Mouse (Mus musculus): ENCODE measurements around the gene Camk1g.
A peak's percentile ranks its signal among the peaks of the same experiment; 100 is the strongest.

The Camk1g gene

DNA sequence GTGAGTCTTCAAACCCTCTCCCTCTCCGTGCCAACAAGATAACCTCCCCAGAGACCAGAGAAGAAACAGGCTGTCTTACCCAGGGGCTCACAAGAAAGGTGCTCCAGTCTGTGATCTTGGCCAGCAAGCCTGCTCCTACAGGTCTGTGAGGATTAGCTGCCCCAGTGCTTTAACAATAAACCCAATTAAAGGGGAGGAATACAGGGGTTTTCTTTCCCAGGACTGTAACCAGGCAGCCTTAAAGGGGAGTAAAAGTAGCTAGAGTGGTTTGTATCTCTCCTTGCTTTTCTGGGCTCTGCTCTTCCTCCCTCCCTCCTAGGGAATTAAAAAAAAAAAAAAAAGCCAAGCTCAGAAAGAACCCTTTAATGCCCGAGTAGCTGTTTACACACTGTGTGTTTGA lies at the start of gene Camk1g:
Gene Camk1g, minus strand, starts transcription at position 203 of the 400 bp plus-strand sequence.
- peak; percentile 80 for DNase-seq (ENCODE audit: low read depth, low spot score)

DNA sequence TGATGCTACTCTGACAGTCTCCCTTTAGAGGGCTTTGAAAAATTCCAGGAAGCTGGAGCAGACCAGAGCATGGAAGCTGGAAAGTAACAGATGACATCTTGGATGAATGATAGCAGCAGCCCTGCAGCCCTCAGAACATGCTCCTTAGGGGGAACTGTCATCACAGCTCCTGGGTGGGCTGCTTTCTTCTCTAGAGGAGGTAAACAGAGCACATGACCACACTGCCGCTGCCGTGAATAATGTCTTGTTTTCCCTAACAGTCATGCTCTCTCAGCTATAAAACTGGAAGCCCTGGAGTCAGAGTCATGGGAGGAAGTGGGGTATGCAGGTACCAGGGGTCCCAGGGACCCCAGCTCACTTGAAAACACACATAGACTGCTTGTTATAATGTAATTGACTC lies 49.1 kb upstream of the Camk1g start:
- peak; percentile 69 for DNase-seq (ENCODE audit: low read depth, low spot score)

DNA sequence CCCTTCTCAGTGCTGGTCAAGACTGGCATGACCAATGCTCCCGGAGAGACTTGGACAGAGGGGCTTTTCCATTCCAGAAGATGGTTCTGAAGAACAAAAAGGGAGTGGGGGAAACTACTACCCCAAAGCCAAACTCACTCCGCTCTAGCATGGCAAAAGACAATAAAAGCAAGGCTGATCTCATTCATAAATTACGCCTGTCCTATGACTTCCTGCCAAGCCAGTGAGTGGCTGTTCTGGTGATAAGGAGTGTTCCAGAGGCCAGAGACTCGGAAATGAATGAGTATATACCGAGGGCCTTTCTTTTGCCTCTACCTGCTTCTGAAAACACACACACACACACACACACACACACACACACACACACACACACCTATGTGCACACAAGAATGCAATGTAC lies 48.6 kb upstream of the Camk1g start:
- no peak for DNase-seq (ENCODE audit: low read depth, low spot score)

DNA sequence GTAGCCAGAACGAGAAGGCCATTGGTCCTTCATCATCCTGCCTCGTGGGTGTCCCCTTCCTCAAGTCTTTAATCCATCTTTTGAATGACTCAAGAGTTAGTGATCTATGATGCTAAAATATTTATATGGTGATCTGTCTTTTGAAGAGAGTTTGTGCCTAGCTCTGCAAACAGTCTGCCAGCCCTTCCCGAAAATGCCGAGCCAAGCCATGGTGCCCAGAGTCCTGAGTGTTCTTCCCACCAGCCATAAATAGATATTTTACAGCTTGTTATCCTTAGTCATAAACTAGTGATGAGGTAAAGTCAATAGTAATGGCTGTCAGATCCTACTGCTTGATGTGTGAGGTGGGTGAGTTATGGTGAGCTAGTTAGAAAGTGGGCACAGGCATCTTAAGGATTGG lies 44.0 kb upstream of the Camk1g start:
- no peak for DNase-seq (ENCODE audit: low read depth, low spot score)

DNA sequence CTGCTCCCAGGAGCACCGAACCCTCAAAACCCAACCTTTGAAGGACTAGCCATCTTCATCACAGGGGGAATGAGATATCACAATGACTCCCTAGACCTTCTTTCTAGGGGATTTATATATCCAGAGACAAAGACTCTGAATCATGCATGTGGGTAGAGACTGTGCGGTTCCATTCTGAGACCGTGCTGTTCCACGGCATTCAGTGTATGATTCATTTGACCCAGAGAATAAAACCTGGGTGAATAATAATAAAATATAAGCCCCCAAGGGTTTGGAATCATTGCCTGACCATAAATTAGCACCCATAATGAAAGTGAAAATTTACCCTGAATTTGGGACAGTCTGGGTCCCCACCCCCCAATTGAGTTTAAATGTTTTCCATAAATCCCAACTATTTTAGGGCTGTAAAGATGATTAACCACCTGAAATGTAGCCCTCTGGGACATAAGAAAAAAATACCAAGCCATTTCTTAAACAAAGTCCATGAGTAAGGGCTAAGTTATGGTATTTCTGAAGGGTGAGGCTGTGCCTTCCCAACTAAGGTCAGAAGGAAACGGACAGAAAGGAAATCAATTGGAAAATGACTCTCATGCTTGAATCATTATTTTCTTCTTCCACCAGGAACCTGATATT lies 43.4 kb upstream of the Camk1g start:
- no peak for DNase-seq (ENCODE audit: low read depth, low spot score)

DNA sequence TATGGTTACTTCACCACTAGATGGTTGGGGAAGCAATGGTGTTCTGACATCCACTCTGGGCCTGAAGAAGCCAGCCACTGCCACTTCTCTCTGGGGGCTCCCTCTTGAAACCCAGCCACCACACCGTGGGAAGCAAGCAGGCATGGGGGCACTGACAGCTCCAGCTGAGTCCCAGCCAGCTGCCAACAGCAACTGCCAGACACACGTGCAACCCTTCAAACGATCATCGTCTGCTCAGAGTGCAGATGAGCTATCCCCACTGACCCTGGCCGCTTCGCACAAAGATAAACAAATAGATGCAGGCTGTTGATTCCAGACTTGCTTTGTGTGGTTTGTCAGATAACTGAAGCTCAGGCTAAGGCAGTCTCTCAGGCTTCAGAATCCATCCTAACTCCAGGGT lies 37.4 kb upstream of the Camk1g start:
- DNase-seq (ENCODE audit: low read depth, low spot score): no peak

DNA sequence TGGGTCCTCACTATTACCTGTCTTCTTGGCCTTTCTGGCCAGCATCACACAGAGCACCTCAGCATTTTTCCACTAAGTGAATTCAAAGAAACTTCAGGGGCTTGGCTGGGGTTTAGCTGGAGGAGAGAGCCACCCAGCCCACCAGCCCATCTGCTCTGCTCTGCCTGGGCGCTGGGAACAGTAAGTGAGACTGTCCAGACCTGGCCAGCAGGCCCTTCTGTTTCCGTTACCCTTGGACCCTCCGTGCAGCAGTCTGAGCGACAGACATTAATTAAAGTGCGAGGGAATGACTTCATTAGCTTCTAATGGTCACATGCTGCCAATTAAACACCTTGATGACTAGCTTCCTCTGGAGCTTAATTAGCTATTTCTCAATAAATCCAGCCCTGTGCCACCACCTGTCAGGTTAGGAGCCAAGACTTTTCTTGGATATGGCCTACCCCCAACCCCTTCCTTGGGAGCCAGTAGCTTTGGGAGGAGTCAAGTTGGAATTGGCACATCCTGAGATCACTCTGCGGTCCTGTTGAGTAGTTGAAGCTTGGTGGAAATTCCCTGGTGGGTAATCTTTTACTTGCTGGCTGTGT lies 36.1 kb upstream of the Camk1g start:
- DNase-seq (ENCODE audit: low read depth, low spot score): no peak

DNA sequence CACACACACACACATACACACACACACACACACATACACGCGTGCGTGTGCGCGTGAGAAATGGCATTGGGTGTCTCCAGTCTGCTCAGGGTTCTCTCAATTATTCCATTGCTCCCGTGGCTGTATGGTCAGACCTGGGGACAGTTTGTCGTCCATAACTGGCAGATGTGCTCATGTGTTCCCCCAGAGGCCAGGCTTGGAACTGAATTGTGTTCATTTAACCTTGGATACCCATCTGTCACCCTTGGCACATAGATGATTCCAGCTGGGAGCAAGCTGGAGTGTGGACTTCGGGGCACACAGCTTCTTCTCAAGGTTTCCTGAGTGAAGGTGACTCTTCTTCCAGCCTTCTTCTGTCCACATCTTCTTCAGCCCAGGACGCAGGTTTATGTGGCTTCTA lies 31.6 kb upstream of the Camk1g start:
- DNase-seq (ENCODE audit: low read depth, low spot score): no peak

DNA sequence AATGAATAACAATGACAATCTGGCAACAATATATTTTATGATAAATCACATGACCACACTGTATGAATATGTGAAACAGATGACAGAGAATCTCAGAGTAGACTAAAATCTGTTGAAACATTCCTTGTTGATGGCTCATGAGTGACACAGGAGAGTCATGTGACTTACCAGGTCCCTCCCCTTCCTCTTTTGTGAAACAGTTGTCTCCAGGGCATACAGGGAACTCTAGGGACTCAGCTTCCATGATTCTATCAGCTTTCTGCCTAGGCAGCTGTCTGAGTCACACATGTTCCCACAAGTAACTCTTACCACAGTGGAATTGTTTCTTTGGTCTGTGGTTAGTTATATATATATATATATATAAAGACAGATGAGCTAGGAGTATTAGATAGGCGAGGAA lies 30.2 kb upstream of the Camk1g start:
- no peak for DNase-seq (ENCODE audit: low read depth, low spot score)

DNA sequence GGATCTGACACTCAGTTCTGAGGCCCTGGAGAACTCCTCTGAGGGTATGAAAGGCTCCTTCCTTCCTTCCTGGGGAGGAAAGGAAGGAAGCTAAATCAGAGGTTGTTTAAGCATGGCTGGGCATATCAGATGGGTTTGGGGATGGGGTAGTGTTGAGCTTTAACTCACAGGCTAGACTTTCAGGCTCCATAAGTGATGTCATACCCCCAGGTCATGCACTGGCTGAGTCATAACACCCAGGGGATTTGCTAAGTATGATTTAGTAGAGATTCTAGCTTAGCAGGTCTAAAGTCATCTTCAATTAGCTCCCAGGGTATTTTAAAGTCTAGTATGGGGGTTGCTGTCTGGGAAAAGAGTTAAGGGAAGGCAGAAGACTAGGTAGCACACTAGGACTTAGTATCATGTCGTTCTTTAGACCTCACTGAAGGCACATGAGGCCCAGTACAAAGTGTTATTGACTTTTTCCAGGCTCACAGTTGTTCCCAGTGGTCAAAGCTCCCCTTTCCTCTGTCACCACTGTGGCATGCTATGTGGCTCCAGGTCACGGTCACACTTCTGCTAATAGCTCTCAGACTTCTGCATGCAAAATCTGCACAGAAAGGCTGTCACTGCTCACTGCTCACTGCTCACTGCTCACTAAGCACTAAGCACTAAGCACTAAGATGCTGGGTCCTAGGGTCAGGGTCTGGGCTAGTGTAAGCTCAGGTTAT lies 28.8 kb upstream of the Camk1g start:
- peak; percentile 54 for DNase-seq (ENCODE audit: low read depth, low spot score)

DNA sequence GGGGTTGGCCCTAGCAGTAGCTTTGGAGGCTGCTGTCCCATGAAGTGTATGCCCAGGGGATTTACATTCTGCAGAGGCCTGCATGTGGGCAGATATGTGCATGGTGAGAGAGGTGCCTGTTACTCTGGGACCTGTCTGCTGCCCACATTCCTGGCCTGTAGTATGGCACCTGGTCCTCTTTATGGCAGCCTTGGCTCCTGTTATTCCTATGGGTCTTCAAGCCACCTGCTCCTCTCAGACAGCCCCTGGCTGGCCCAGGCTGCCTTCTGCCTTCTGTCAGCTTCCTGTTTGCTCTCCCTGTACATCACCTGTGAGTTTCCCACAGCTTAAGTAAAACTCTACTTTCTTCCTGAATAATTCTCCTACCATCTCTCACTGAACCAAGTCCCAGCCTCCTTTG lies 27.0 kb upstream of the Camk1g start:
- DNase-seq (ENCODE audit: low read depth, low spot score): no peak

DNA sequence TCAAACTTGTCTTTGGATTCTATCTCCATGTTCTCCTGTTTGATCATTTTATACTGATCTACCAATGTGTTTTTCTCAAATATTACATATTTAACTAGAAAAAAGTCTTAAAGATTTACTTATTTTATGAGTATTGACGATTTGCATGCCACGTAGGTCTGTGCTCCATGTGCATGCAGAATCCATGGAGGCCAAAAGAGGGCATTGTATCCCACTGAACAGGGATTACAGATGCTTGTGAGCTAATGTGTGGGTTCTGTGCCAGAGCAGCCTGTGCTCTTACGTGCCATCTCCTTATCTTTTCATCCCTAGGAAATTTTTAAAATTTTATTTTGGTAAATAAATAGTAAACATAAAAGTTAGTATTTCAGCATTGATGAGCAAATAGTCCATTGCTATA lies 22.2 kb upstream of the Camk1g start:
- DNase-seq (ENCODE audit: low read depth, low spot score): no peak

DNA sequence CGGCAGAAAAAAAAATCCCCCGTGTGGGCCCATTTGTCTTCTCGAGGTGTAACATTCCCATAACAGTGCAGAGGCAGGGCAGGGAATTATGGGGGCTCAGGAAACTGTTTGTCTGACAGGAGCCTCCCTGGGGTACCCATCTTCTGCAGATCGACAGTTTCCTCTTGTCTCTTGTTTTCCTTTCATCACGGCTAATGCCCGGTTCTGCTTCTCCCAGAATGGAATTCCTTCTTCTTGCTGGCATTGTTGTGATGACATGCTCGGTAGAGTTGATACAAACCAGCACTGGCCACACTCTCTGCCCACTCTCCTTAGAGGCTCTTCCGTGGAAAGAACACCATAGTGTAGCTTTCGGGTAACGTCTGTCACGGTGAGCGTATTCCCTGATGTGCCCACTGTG lies 19.9 kb upstream of the Camk1g start:
- no peak for DNase-seq (ENCODE audit: low read depth, low spot score)

DNA sequence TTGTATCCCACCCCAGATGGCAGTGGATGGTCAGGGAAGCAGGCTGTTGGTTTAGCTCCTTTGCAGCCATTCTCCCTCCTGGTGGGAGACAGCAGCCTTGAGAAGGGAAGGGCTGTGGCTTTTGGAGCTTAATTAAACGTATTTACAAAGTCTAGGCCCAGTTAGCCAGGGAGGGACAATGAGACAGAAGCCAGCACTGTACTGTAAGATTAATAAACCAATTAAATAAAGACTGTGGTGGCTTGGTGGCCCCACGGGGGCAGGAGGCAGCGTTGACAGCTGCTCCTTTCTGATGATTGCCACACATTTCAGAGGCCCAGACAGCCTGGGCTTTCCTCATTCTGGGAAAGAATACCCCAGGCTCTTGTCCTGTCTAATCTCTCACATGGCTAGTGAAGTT lies 19.4 kb upstream of the Camk1g start:
- DNase-seq (ENCODE audit: low read depth, low spot score): no peak

DNA sequence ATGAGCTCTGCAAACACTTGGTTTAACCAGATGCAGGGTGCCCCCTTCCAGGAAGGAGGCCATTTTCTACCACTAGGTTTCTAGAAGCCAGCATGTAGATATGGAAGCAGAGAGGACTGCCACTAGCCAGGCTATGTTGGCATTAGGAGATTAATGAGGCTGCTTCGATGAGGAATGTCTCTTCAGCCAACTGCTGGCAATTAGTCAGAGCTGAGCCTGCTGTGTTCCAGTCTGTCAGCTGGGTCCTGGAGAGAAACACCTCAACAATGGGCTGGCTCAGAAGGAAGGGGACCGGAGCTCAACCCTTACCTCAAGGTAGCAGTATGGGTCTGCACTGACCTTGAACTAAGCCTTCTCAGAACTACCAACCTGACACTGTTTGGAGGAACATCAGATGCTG lies 17.1 kb upstream of the Camk1g start:
- no peak for DNase-seq (ENCODE audit: low read depth, low spot score)

DNA sequence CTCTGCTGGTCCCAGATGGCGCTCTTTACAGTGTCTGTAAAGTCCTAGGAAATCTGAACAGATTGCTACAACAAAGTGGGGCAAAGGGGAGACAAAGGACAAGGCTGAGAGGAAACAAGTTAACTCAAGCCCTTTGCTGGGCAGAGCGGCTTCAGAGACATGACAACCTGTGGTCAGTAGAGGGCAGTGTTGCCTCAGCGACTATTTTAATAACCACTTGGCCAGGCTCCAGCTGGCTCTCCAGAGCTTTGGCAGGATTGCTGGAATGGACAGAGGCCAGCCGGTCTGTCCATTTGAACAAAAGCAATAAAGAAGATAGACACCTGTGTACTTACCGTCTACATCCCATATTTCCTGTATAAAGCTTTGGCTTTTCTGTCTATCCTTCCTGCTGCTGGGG lies 16.0 kb upstream of the Camk1g start:
- DNase-seq (ENCODE audit: low read depth, low spot score): peak; percentile 84

DNA sequence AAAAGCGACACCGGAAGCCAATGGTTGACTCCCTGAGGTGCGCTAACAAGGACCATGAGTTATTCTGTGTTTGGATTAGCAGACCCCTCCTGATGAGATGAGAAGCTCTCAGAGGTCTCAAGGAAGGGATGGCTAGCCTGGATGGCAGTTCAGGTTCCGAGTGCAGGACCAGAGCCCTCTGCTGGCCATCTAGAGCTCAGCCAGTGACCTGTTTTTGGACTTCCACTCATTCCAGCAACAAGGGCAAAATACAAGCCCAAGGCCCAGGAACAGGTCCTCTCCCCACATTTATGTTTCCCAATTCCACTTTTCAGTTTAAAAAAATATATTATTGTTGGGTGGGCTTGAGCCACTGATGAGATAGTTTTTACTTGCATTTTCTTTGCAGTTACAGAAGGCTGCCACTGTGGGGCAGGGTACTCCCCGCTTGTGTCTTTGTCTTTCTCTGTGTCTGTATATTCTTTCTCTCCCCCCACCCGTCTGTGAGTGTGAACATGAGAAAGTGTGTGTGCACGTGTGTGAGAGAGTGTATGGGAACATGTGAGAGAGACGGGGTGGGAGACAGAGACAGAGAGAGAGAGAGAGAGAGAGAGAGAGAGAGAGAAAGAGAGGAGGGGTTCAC lies 12.9 kb upstream of the Camk1g start:
- peak; percentile 54 for DNase-seq (ENCODE audit: low read depth, low spot score)

DNA sequence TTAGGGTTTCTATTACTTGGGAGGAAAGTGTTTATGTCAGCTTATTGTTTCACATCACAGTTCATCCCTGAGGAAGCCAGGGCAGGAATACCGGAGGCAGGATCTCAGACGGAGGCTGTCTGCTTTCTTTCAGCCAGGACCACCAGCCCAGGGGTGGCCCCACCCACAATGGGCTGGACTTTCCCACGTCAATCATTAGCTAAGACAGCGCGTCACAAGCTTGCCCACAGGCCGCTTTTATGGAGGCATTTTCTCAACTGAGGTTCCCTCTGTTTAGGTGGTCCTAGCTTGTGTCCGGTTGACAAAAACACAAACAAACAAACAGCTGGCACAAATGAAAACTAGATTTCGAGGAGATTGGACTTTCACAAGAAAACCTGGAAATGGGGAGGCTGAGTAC lies 12.3 kb upstream of the Camk1g start:
- peak; percentile 69 for DNase-seq (ENCODE audit: low read depth, low spot score)

DNA sequence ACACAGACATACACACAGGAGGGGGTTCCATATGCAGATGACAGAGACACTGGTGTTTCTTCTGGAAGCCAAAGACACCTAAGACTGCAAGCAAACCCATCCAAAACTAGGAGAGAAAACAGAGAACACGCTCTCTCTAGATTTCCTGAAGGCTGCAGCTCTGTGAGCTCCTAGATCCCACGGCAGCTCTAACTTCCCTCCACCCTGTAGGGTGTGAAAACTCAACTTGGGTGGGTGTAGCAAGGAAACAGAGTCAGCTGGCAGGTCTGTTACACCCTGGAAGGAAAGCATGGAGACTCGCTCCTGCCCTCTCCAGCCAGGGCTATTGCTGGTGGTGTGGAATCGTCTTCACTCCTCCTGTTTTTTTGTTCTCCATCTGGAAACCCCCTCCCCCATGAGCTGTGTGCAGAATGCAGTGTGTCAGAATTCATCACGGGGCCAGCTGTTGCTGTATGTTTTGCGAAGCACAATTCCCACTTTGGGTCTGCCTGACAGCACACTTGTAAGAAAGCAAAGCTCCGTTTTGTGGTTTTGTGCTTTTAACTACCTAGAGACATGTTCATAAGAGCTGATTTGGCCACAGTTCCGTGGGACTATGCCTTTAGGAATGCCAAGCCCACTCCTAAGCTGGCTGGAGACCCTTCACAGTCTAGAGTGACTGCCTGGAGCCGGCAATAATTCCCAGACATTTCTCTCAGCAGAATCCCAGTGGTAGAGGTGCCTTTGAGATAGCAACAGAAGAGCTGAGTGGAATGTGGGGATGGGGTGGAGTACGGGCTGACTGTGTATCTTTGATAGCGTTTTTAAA lies 11.7 kb upstream of the Camk1g start:
- DNase-seq (ENCODE audit: low read depth, low spot score): peak; percentile 49

DNA sequence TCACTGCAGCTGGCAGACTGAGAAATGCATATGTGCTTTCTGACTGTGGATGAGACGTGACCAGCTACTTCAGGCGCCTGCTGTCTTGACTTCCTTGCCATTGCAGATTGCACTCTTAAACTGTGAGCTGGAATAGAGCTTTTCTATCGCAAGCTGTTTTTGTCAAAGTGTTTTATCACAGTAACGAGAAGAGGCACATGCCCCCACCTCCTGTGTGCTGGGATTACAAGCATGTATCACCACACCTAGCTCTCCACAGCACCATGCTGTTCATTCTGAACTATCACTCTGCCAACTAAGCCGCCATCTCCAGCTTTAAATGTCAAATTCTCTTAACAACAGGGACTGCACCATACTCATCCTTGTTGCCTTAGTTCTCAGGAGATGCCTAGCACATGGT lies 10.8 kb upstream of the Camk1g start:
- no peak for DNase-seq (ENCODE audit: low read depth, low spot score)

DNA sequence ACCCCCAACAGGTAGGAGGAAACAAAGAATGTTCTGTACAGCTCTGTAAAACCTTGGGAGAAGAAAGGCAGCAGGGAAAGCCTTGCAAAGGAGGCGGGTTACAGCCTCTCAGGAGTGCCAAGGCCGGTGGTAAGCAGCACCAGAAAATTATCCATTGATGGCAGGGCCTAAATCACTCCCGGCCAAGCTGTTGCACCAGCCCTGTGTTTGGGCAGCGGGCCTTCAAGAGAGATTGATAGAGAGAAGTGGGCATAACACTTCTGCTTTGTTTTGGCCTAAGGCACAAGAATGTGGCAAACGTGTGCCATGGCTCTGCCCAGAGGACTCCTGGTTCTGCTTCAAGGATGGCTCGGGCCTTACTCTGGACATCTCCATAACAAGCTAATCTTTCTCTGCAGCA lies 9.5 kb upstream of the Camk1g start:
- no peak for DNase-seq (ENCODE audit: low read depth, low spot score)

Measured in mesoderm, embryonic 11.5 days (tissue).